Mouse (Mus musculus) lung, embryonic 14.5 days (tissue): Measurements from ENCODE around the gene Tmem52b. TPM values are rescaled to one million over a fixed set of nuclear protein-coding genes. Genes with fewer than 3 reads are reported as not detected.

Experiments used
- ATAC-seq: fragments of 200-750 bp; cut with Nextera tagmentation; 2 replicates; pipeline ENCODE4 v1.8.0; 2017; ENCODE audit warnings: mild to moderate bottlenecking, moderate TSS enrichment, moderate library complexity; ENCODE audit not compliant: insufficient read depth
- DNase-seq: peaks from one replicate; pipeline ENCODE4 v3.0.0-alpha.2; 2015
- H3K27ac ChIP-seq: fragments of 300-500 bp; sonication (generic); 2 replicates; pipeline ENCODE4 v1.5.1; 2014; ENCODE audit warnings: low read depth, mild to moderate bottlenecking, moderate library complexity
- H3K27me3 ChIP-seq: fragments of 300-500 bp; sonication (generic); 2 replicates; pipeline ENCODE4 v1.6.1; 2014; ENCODE audit warnings: low read length, control low read depth; ENCODE audit not compliant: insufficient read depth
- H3K36me3 ChIP-seq: fragments of 300-500 bp; sonication (generic); 2 replicates; pipeline ENCODE4 v1.6.1; 2014; ENCODE audit warnings: control low read depth; ENCODE audit not compliant: insufficient read depth
- H3K4me1 ChIP-seq: fragments of 300-500 bp; sonication (generic); 2 replicates; pipeline ENCODE4 v1.6.1; 2014; ENCODE audit warnings: antibody characterized with exemption, control low read depth; ENCODE audit not compliant: insufficient read depth
- H3K4me2 ChIP-seq: fragments of 300-500 bp; sonication (generic); 2 replicates; pipeline ENCODE4 v1.6.1; 2014; ENCODE audit warnings: mild to moderate bottlenecking
- H3K4me3 ChIP-seq: fragments of 300-500 bp; sonication (generic); 2 replicates; pipeline ENCODE4 v1.5.1; 2014; ENCODE audit warnings: low read depth, low read length
- H3K9ac ChIP-seq: fragments of 300-500 bp; sonication (generic); 2 replicates; pipeline ENCODE4 v1.6.1; 2014
- H3K9me3 ChIP-seq: fragments of 300-500 bp; sonication (generic); 2 replicates; pipeline ENCODE4 v1.6.1; 2016; ENCODE audit warnings: low read depth, low read length, control low read depth
- CTCF ChIP-seq: IDR thresholded peaks from 2 replicates; pipeline ENCODE4 v1.5.1; 2016; ENCODE audit warnings: antibody characterized with exemption, low read depth
- WGBS: fragments of 180-500 bp; shearing (Covaris S2); extraction: QIAGEN DNeasy Blood & Tissue Kit; methylation state at CpG from one replicate; pipeline ENCODE4 v1.1.7; 2014; 5-methylcytosine and 5-hydroxymethylcytosine counted together
- polyA plus RNA-seq: library from polyadenylated mRNA; unstranded; fragments of >200 nt; fragmentation: Nextera tagmentation; extraction: Ambion mirVana; gene quantifications from 2 replicates; pipeline ENCODE4 v1.2.1, GENCODE M21; 2014

Tmem52b gene
- polyA plus RNA-seq, 1 experiment from 2014 or later: 0.55 TPM

DNA sequence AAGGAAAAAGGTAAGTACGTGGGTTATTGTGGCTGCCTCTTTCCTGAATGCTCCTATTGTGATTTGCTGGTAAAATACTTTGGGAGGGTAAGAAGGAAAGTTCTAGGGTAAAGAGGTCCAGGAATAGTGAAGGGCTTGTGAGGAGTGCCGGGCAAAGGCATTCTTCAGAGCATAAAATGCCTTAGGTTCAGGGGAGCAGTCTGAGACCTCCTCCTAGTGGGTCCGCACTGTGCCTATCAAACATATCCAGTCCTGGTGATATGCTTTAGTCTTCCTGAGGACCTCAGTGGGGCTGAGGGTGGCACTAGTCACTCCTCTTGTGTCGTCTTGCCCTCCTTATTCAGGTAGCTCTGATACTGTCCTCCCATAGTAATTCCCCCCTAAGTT lies 47.3 kb downstream of the Tmem52b start:
- DNase-seq (no peak), ATAC-seq (0 out of 2 replicates have a peak, but pooled peaks have one; percentile 36)
- no peaks in the 10 kb centered on the region for H3K4me1 ChIP-seq
- 56% methylated on average over 4 of the region's 4 CpGs for WGBS
- H3K27me3 ChIP-seq: no peaks in the 10 kb centered on the region
- no peak overlapping the region for H3K27ac ChIP-seq
- H3K4me2 ChIP-seq: no peak overlapping the region
- H3K9ac ChIP-seq: no peak overlapping the region
- TF ChIP-seq CTCF: no peak
- H3K9me3 ChIP-seq: no peaks in the 10 kb centered on the region
- no peaks in the 10 kb centered on the region for H3K36me3 ChIP-seq
- no peak overlapping the region for H3K4me3 ChIP-seq

DNA sequence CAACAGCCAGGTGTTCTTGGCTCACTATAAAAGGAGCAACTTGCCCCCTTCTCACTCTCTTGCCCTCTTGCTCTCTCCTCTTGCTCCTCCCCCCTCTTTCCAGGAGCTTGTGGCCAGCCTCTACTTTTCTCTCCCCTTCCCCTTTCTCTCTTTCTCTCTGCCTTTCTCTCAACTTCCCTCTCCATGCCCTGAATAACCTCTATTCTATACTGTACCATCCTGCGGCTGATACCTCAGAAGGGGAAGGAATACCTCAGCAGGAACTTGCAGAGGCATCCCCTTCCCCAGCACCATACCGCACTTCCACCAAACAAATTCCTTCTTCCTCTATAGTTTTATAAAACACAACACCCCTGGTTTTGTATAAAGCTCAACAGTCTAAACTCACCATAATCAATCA lies 52.9 kb downstream of the Tmem52b start:
- H3K4me2 ChIP-seq: no peak overlapping the region
- no peaks in the 10 kb centered on the region for H3K27me3 ChIP-seq
- no peaks in the 10 kb centered on the region for H3K36me3 ChIP-seq
- 72% methylated on average over 2 of the region's 2 CpGs for WGBS
- DNase-seq (no peak), ATAC-seq (no peak)
- no peaks in the 10 kb centered on the region for H3K4me1 ChIP-seq
- no peak overlapping the region for H3K27ac ChIP-seq
- no peaks in the 10 kb centered on the region for H3K9me3 ChIP-seq
- TF ChIP-seq CTCF: no peak
- no peak overlapping the region for H3K9ac ChIP-seq
- no peak overlapping the region for H3K4me3 ChIP-seq

Other genes starting within 250 kb of the Tmem52b start
- gene Cd69, start 237.1 kb upstream of the Tmem52b start, polyA plus RNA-seq: not detected in 2 replicates
- gene 4922502D21Rik, start 180.8 kb upstream of the Tmem52b start, polyA plus RNA-seq: not detected in 2 replicates
- gene Clec12a, start 169.9 kb upstream of the Tmem52b start, polyA plus RNA-seq: 2.7 and 2.8 TPM in 2 replicates
- 0.12 and 0.20 TPM in 2 replicates for gene Clec12b, start 126.7 kb upstream of the Tmem52b start, polyA plus RNA-seq
- 3.7 and 5.0 TPM in 2 replicates for gene Clec1b, start 115.3 kb upstream of the Tmem52b start, polyA plus RNA-seq
- 0.87 and 1.1 TPM in 2 replicates for gene Clec9a, start 103.7 kb upstream of the Tmem52b start, polyA plus RNA-seq
- gene Clec1a, start 60.6 kb upstream of the Tmem52b start, polyA plus RNA-seq: 13.7 and 15.2 TPM in 2 replicates
- gene Olr1, start 5.4 kb upstream of the Tmem52b start, polyA plus RNA-seq: 0.18 and 0.21 TPM in 2 replicates
- 12.4 and 12.5 TPM in 2 replicates for gene Gabarapl1, start 20.6 kb downstream of the Tmem52b start, polyA plus RNA-seq
- not detected in 2 replicates for gene Klre1, start 65.3 kb downstream of the Tmem52b start, polyA plus RNA-seq
- not detected in 2 replicates for gene Klrd1, start 79.2 kb downstream of the Tmem52b start, polyA plus RNA-seq
- 0.15 TPM in 1 of 2 replicates, not detected in the other for gene Klrk1, start 111.3 kb downstream of the Tmem52b start, polyA plus RNA-seq
- gene Klrc3, start 130.8 kb downstream of the Tmem52b start, polyA plus RNA-seq: not detected in 2 replicates
- gene Klrc2, start 148.1 kb downstream of the Tmem52b start, polyA plus RNA-seq: not detected in 2 replicates
- 0.12 TPM in 1 of 2 replicates, not detected in the other for gene Klrc1, start 166.4 kb downstream of the Tmem52b start, polyA plus RNA-seq
- gene Klri1, start 204.6 kb downstream of the Tmem52b start, polyA plus RNA-seq: not detected in 2 replicates
- not detected in 2 replicates for gene Klri2, start 227.9 kb downstream of the Tmem52b start, polyA plus RNA-seq